Mouse (Mus musculus) urinary bladder, adult 2 months (tissue): ENCODE measurements around the gene Pigyl. TPM values are rescaled to one million over a fixed set of nuclear protein-coding genes. Genes with fewer than 3 reads are reported as not detected.
A peak's percentile ranks its signal among the peaks of the same experiment; 100 is the strongest.

Experiments
- DNase-seq: peaks from one replicate; pipeline ENCODE4 v3.0.0; 2022; ENCODE audit warnings: low spot score
- polyA plus RNA-seq: library from polyadenylated mRNA; depleted of rRNA; stranded (reverse); fragments of >200 nt; gene quantifications from 2 replicates; pipeline ENCODE4 v1.2.3, GENCODE M21; 2012; rRNA removed

Gene Pigyl
- polyA plus RNA-seq, result 84.1 and 92.9 TPM in 2 replicates

- peak; percentile 93 for DNase-seq
These were observed at the start of gene Pigyl for GRCm38 (mm10) chr9:22156497-22157245. Pigyl (plus strand) TSS chr9:22156846.

DNA sequence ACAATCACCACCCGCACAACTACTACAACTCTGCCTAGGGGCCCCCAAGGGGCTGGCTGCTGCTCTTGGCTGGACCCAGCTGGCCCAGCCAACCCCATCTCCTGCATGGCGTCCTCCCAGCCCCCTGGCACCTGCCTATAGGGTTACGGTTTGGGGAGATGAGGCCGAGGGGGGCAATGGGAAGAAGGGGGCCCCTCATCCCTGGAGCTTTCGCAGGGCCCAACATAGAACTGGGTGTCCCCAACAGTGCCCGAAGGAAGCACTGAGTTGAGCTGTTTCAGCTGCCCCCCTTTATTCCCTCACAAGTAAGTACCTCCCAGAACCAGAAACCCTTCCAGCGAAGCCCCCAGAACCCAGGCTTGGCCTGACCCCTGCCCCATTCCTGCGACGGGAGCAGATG lies 48.5 kb upstream of the Pigyl start:
- no peak for DNase-seq

DNA sequence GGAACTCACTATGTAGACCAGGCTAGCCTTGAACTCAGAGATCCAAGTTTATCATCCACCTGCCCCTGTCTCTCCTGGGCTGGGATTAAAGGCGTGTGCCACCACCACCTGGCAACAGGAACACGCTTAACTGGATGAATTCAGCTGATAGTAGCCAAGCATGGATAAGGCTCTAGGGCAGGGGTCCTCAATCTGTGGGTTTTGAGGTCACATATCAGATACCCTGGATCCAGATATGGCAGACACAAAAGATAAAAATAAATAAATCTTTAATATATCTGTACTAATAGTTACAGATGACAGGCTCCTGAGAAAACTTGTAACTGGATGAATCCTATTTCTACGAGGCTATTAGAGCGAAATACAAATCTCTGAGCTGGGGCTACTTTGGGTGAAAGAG lies 41.0 kb upstream of the Pigyl start:
- no peak for DNase-seq

DNA sequence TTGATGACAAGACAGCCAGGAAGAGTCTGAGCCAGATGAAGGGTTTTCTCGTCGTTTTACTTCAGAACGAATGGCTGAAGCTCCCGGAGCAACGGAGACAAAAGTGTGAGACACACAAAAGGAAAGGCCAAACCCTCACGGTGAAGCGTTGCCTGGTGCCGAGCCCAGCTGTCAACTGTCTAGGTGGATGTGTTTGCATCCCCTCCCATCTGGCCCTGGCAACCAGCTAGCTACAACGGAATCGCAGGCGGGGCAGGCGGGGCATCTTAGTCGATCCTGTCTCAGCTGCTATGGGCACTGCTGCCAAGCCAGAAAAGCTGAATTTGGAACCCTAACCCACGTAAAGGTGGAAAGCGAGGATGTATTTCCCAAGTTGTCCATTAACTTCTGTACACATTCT lies 40.6 kb upstream of the Pigyl start:
- no peak for DNase-seq

DNA sequence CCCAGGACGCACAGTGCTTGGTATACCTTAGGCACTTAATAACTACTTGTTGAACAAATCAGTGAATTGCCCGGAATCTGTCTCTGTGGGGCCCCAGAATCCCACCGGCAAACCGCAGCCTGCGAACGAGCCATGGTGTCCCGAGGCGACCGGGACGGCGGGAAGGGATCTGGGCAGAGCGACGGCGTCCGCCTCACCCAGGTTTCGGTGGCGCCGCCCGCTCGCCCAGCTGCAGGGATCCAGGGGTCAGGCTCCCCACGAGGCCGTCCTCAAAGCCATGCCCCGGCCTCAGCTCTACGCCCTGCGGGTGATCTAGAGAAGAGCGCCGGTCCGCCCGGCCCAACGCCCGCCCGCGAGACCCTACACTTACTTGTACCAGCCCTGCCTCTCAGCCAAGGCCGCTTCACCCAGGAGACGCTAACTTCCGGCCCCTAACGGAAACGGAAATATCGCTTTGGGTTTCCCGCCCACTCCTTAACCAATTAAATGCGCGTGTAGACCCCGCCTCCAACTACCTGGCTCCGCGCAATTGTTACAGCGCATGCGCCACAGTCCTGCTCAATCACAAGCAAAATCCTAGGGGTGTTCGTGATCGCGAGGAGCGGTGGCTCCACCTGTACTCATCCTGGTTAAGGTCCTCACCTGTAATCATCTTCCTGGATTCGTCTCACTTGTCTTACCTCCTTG lies 39.8 kb upstream of the Pigyl start, which contains the start of gene Elof1:
Gene Elof1 (minus strand): TSS at position 433 of the 687 bp plus-strand sequence.
- DNase-seq, result peak; percentile 75

GRCm38 (mm10) chr9:22117754-22118456 lies 38.7 kb upstream of the Pigyl start:
- DNase-seq, result no peak

GRCm38 (mm10) chr9:22119543-22119942 lies 37.1 kb upstream of the Pigyl start:
- DNase-seq, result no peak

DNA sequence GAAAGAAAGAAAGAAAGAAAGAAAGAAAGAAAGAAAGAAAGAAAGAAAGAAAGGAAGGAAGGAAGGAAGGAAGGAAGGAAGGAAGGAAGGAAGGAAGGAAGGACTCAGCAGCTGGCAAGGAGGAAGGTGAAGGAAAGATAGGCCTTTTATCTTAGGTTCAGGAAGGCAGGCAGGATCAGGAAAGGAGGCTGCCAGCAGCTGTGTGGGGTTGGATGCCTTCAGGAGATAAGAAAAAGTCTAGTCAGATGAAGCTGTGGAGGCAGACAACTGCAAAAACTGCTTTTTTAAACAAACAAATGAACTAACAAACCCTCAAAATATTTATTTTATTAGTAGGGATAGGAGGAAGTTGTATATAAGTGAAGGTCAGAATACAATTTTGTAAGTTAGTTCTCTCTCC lies 35.1 kb upstream of the Pigyl start:
- no peak for DNase-seq

DNA sequence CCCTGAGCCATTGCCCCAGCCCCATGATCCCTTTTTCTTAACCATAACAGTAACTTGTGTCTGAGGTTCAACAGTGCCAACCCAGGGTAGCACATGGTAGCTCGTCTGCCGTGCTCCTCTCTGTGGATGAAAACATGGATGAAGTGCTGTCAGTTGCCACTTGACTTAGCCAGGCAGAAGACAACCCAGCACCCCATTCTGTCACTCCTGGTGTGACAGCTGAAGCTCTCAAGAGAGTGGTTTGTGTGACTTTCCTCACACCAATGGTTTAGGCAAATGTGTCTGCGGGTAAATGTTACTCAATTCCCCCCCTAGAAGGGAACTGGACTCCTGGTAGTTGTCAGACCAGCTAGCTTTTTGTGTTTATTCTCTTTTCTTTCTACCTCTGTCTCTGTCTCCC lies 34.6 kb upstream of the Pigyl start:
- no peak for DNase-seq

DNA sequence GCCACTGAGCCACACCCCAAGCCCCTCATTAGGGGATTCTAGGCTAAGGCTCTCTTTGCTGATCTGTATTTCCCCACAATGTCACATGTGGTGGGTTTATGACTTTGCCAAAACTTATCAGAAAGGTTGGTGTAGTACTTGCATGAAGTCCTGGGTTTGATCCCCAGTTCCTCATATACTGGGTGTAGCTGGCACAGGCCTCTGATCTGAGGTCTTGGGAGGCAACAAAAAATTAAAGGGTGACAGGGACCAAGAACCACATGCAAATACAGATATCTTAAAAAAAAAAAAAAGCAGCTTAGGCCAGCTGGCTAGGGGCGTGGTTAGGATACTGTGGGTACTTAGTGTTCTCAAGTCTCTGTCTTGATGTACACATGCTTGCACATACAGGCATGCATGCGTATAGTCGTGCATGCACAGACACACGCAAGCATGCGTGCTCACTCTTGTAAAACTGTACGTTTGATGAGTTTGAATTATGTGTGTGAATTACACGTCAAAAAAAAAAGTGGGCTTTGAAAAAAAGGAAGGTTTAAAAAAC lies 33.5 kb upstream of the Pigyl start:
- no peak for DNase-seq

DNA sequence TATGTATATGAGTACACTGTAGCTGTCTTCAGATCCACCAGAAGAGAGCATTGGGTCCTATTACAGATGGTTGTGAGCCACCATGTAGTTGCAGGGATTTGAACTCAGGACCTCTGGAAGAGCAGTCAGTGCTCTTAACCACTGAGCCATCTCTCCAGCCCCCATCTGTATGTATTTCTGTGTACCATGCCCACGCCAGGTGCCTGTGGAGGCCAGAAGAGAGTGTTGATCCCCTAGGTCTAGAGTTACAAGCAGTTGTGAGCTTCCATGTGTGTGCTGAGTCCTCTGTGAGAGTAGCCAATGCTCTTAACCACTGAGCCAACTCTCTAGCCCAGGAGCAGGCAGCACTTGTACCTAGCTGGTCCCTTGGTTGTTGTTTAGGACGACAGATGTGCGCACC lies 32.5 kb upstream of the Pigyl start:
- no peak for DNase-seq

GRCm38 (mm10) chr9:22125246-22126027 lies 31.2 kb upstream of the Pigyl start:
- no peak for DNase-seq

DNA sequence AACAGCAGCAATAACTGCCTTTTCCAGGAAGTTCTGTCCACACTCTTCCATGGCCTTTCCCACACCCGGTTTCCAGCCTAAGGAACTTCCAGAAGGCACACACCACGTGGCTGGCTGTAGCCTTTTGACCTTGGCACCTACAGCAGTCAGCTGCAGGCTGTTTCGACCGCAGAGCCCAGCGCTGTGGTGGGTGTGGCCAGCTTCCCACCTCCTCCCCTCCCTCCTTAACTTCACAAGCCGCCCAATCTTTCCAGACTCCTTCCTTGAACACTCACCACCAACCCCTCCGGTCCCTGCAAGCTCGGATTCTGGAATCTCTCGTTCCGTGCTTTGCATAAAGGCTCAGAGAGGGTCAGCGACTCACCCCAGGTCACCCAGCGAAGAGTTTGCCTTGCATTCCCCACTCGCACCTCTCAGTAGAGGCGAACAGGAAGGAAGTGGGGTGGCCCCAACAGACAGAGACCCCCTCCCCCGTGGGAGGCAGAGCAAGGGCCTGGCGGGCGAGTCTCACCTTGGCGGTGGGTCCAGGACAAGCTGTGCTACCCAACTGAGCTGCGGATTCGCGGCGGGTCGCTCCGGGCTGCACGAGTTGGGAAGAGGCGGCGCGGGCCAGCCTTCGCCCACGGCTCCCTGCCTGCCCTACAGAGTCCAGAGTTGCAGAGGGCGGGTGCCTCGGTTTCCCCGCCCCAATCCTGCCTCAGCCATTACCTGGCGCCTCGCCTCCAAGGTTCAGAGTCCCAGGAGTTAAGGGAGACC lies 25.2 kb upstream of the Pigyl start:
- DNase-seq, result no peak

GRCm38 (mm10) chr9:22132220-22132619 lies 24.4 kb upstream of the Pigyl start:
- DNase-seq, result no peak

DNA sequence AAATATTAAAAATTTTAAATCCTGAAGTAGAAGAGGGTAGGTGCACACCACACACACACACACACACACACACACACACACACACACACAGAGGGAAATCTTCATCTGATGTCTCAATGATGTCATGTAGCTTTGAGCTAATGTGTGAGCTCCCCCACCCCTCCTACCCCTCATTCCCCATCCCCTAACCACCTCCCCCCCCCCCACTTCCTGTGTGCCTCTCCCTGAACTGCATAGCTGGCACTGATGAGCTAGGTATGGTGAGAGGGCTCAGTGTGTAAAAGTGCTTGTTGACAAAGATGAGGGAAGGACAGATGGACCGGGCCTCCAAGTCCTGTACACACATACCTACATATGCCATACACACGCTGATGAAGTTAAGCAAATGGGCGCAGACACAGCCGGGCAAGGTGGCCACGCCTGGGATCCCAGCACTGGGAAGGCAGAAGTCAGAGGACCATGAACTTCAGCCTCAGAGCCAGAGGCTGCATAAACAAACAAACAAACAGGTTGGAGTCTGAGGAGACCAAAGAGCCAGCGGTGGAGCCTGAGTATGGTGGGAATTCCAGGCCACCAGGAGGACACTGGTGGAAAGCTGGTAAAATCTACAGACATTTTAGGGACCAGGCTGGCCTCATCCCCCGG lies 22.3 kb upstream of the Pigyl start:
- no peak for DNase-seq

GRCm38 (mm10) chr9:22134988-22135643 lies 21.5 kb upstream of the Pigyl start:
- DNase-seq, result no peak

DNA sequence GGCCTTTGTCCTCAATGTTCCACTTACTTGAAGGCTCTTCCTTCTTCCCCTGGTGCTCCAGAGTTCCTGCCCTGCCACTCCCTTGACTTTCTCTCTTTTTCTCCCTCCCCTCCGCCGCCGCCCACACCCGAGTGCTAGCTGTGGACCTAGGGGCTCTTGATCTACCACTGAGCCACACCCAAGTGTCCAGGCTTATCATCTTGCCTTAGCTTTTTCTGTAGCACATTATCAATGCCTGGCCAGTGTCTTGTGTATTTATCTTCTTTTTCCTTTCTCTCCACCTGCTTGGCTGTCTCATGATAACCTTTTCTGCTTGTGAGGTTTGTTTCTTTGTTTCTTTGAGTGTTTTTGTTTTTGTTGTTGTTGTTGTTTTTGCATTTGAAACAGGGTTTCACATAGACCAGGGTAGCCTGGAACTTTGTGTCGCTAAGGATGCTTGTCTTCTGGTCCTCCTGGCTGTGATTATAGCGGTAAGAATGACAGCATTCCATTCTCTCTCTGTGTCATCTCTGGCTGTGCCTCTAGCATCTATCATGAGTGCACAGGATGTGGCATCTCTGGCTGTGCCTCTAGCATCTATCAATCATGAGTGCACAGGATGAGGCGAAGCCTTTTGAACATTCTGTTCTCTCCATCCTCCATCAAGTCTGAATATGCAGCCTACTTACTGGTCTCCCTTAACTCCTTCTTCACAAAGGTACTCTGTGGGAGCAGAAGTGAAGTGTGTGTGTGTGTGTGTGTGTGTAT lies 20.8 kb upstream of the Pigyl start, which contains the start of gene Acp5:
Gene Acp5 (minus strand): TSS at position 68 of the 747 bp plus-strand sequence.
- no peak for DNase-seq

- DNase-seq, result no peak
These were observed 19.7 kb upstream of the Pigyl start for GRCm38 (mm10) chr9:22136765-22137547.
